Mouse (Mus musculus) C2C12 (cell line): Measurements from ENCODE around the gene Ccdc157.

Experiments used
- CEBPB ChIP-seq: IDR thresholded peaks from one replicate; pipeline ENCODE4 v1.6.1; 2011; ENCODE audit warnings: low read depth, mild to moderate bottlenecking, control low read depth, moderate library complexity
- CTCF ChIP-seq: IDR thresholded peaks from one replicate; pipeline ENCODE4 v1.5.1; 2011; ENCODE audit not compliant: control insufficient read depth, insufficient read depth, insufficient read length
- MYOG ChIP-seq: IDR thresholded peaks from one replicate; pipeline ENCODE4 v1.6.1; 2011; ENCODE audit not compliant: control insufficient read depth, insufficient read length; ENCODE audit errors: extremely low read depth
- USF1 ChIP-seq: IDR thresholded peaks from one replicate; pipeline ENCODE4 v1.6.1; 2011; ENCODE audit warnings: low read depth, mild to moderate bottlenecking, control low read depth, moderate library complexity

DNA sequence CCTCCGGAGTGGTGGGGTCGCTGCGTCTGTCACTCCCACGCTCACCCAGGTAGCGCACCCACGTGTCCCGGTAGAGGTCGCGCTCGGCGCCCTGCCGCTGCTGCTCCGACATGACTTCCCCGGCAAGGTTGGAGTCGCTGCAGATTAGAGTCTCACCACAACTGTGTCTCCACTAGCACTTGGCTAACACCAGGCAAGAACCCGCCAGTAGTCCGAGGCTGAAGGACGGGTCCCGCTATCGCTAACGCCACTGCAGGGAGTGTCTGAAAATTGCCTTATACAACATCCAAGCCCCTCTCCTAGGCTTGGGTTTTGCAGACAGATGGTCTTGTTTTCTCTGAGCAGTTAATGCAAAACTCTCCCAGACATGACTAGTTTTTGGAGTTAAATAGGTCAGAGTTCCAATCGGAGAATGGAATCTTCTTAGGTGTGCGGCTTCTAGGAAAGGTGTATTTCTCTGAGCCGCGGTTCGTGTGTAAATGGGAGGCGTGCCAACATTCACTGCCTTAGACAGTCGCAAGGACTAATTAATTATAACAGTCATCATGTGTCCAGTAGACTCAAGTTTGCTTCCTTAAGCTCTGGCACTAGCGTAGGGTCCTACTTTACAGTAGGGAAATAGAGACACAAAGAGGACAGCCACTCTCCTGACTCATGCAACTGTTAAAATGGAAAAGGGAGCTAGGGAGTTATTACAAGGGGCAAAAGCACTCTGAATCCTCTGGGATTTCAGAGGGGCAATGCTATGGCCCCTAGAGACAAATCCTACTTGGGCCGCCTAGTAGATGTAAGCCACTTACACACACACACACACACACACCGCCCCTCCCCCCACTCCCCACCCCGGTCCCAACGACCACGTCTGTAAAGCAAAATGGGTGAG is 64.7 kb downstream of the Ccdc157 start, which contains the start of gene Mtfp1:
- TF ChIP-seq CTCF (no peak), USF1 (no peak), CEBPB (no peak), MYOG (no peak)
